Mouse (Mus musculus): ENCODE measurements around the gene Mrps12.
"Not testable (repeated sequence)": the region's sequence is repeated elsewhere in the genome, so short reads cannot be mapped to it uniquely, and the experiment has no call there.

Gene Mrps12

DNA sequence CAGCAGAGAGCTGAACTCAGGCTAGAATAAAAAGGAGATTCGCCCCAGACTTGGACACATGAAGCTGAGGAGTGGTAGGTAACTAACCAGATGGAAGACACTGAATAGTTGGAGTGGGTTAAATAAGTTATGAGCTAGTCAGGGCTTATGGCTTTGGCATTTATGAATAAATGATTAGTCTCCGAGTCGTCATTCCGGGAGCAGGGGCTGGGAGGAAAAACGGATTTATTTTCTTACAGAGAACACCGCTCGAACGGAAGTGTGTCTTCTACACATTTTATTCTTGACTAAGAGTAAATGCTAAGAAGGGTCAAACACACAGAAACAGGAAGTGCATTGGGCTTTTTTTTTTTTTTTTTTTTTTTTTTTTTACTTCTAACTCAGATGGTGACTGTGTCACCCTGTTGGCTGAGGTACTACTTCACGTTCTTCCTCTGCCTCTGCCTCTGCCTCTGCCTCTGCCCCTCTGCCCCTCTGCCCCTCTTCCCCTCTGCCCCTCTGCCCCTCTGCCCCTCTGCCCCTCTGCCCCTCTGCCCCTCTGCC, 38.9 kb downstream of the Mrps12 start:
- no peak for DNase-seq (ENCODE audit: low spot score)

DNA sequence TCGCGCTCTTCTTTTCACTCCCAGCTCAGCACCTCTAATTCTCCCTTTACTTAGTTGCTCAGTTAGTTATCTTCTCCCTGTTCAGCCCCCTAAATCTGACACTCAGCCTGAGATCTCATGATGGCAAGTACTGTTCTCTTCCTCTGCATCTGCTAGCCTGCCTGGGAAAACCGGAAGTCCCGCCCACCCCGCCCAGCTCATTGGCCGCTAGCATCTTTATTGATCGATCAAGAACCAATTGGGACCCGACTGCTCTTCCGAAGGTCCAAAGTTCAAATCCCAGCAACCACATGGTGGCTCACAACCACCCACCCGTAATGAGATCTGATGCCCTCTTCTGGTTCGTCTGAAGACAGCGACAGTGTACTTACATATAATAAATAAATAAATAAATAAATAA, 40.3 kb downstream of the Mrps12 start:
- DNase-seq (ENCODE audit: low spot score): not testable (repeated sequence)

DNA sequence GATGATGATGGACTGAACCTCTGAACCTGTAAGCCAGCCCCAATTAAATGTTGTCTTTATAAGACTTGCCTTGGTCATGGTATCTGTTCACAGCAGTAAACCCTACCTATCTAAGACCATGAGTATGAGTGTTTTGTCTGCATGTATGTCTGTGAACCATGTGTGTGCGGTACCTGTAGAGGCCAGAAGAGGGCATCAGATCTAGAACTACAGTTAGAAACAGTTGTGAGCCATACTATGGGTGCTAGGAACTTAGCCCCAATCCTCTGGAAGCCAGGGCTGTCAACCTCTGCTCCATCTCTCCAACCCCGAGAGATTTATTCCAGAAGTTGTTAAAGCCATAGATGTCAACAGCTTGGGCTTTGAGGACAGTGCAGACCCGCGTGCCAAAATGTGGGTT, 41.4 kb downstream of the Mrps12 start:
- DNase-seq (ENCODE audit: low spot score): no peak

DNA sequence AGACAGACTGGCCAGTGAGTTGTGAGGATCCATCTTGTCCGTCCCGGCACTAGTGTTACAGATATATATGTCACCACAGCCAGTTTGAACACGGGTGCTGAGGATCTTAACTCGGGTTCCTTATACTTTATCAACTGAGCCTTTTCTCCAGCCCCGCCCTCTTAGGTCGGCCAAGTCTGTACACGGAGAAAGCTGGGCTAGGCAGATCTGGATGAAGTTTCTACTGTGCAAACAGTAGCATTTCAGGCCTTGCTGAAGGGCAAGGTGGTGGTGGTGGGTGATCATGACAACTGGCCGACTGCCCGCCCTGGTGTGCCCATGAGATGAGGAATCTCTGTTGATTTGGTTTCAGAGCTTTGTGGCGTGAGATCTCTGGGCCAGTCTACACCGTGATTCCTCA, 44.3 kb downstream of the Mrps12 start:
- DNase-seq (ENCODE audit: low spot score): no peak

DNA sequence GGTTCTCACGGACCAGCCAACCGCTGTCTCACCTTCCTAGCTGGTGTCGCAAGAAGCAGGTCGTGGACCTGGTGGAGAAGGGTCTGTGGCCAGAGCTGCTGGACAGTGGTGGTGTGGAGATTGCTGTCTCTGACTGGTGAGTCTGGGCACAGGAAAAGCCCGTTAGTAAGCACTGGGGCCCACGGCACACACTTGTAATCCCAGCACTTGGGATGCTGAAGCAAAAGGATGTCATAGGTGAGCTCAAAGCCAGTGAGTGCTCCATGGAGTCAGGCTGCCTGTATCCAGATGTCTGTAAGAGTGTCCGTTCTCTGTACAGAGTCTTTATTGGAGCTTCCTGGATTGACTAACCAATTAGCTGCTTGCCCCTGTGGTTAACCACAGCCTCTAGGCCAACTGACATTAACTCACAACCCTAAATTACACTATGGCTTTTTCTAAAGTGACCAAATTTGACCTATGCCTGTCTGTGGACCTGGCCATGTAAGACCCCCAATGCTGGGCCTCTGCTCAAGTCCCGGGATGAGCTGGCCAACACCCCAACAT, 46.6 kb downstream of the Mrps12 start:
- no peak for DNase-seq (ENCODE audit: low spot score)

DNA sequence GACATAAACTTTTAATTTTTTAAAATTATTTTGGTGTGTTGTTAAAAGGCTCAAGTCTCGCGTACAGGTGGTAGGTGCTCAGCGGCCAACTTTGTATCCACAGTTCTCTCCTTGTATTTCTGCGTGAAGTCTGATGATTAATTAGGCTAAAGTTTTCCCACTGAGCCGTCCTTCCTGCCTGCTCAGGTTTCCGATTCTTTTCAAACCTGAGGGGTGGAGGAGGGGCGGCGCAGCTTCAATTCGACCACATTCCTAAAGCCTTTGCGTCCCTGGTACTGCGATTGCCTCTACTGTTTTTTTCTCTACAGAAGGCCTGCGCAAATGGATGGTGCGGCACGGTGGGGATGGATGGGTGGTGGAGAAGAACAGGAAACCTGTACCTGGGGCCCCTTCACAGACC, 47.2 kb downstream of the Mrps12 start:
- no peak for DNase-seq (ENCODE audit: low spot score)

DNA sequence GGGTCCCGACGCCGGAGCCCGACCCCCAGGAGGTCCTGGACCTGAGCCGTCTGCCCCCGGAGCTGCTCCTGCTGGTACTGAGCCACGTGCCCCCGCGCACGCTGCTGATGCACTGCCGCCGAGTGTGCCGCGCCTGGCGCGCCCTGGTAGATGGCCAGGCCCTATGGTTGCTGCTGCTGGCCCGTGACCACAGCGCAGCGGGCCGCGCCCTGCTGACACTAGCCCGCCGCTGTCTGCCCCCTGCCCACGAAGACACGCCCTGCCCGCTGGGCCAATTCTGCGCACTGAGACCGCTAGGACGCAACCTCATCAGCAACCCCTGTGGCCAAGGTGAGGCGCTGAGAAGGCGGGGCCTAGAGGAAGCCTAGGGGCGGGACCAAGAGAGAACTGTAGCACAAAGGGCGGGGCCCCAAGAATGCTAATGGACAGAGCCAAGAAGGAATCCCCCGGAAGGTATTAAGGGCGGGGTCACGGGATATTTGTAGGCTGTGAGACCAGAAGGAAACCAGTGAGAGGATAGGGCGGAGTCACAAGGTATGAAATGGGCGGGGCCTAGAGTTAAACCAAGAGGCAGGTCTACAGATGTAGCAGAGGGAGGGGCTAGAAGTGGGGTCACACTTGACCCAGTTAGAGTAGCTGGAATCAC, 48.2 kb downstream of the Mrps12 start:
- DNase-seq (ENCODE audit: low spot score): peak; percentile 88

DNA sequence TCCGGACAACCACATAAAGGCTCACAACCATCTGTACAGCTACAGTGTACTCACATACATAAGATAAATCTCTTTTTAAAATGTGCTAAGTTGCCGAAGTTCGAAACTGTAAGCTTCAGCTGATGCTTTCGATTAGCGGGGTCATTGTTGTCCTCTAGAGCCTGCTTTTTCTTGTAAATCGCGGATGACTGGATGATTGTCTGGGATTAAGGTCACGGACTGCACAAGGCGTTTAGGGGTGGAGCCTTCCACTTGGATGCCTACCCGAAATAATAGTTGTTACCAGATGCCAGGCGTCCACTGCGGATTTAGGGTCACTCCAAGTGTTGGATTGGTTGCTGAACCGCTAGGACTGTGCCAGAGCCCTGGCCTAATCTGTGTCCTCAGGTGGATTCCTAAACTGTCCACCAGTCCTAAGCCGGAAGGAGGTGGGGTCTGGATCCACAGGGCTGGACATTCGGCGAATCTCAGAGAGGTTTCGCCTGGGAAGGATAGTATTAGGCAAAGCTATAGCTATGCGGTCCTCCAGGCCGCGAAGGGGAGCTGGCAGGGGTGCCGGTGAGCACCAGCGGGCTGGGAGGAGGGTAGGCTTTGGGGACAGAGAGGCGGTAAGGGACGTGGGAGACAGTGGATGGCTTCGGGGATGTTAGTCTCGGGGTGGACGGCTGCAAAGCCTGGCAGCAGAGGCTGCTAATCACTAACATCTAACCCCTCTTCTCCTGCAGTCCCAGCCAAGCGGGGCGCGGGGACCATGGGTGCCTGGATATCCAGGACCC, 48.9 kb downstream of the Mrps12 start, which contains the start of gene Fbxo27:
Fbxo27 (plus strand) TSS at position 305 of the 776 bp plus-strand sequence.
- no peak for DNase-seq (ENCODE audit: low spot score)

DNA sequence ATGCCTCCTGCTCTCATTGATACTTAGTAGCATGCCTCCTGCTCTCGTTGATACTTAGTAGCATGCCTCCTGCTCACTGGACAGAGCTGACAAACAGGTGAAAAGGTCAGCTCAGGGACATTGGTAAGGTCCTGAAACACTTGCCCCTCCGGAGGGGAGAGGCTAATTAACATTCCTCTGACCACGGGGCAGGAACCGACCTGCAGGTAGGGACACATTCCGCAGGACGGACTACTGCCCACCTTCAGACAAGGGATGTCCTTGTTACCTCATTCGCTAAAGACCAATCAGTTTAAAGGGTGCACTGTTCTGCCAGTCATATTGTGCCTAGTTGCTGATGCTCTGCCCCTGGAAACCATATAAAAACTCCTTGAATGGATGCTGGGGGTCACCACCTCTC, 50.5 kb downstream of the Mrps12 start:
- DNase-seq (ENCODE audit: low spot score): no peak
